Mouse (Mus musculus) v-Abl transformed pro-B cells (cell line): ENCODE results near the gene Lce3f.

Source experiments
- in situ Hi-C, 2 experiments: fragments of 400-800 bp; cut with MboI; formaldehyde crosslinking; loops; one replicate each; pipeline ENCODE4 v1.15.1; 2025; ENCODE audit not compliant: unreplicated experiment in 2 of 2

Gene Lce3f

GRCm38 (mm10) chr3:92991926-92992325, at the start of gene Lce3f:
Lce3f (plus strand) TSS chr3:92992226.
- in situ Hi-C loops, result no loop called here

- in situ Hi-C loops, result no loop called here
Measured at GRCm38 (mm10) chr3:92944186-92944585, 47.8 kb upstream of the Lce3f start, which contains the start of gene Lce3c. Lce3c (plus strand) TSS chr3:92944486.

GRCm38 (mm10) chr3:92957090-92957489, 34.9 kb upstream of the Lce3f start, which contains the start of gene Lce3d:
Lce3d (plus strand) TSS chr3:92957390.
- in situ Hi-C loops, result no loop called here

- in situ Hi-C loops, result no loop called here
Measured at GRCm38 (mm10) chr3:92966761-92967160, 25.3 kb upstream of the Lce3f start, which contains the start of gene Lce3e. Lce3e (plus strand) TSS chr3:92967061.

GRCm38 (mm10) chr3:92978484-92978883, 13.5 kb upstream of the Lce3f start:
- in situ Hi-C loops, result no loop called here

- in situ Hi-C loops, result no loop called here
Measured at GRCm38 (mm10) chr3:92998691-92999090, 6.7 kb downstream of the Lce3f start.

GRCm38 (mm10) chr3:93000621-93001020, 8.6 kb downstream of the Lce3f start:
- in situ Hi-C loops, result no loop called here

GRCm38 (mm10) chr3:93002843-93003242, 10.8 kb downstream of the Lce3f start:
- in situ Hi-C loops, result no loop called here

- in situ Hi-C loops, result no loop called here
Measured at GRCm38 (mm10) chr3:93014378-93014801, 22.4 kb downstream of the Lce3f start.

- in situ Hi-C loops, result no loop called here
Measured at GRCm38 (mm10) chr3:93014871-93015270, 22.8 kb downstream of the Lce3f start.

GRCm38 (mm10) chr3:93015460-93016104, 23.6 kb downstream of the Lce3f start, which contains the start of gene Crct1:
Crct1 (minus strand) TSS chr3:93015687.
- in situ Hi-C loops, result no loop called here

- in situ Hi-C loops, result no loop called here
Measured at GRCm38 (mm10) chr3:93018960-93019359, 26.9 kb downstream of the Lce3f start, which contains the start of gene Lce1m. Lce1m (minus strand) TSS chr3:93019060.

GRCm38 (mm10) chr3:93021171-93021570, 29.1 kb downstream of the Lce3f start:
- in situ Hi-C loops, result no loop called here

- in situ Hi-C loops, result no loop called here
Measured at GRCm38 (mm10) chr3:93023411-93024184, 31.6 kb downstream of the Lce3f start.

GRCm38 (mm10) chr3:93025486-93025885, 33.5 kb downstream of the Lce3f start:
- in situ Hi-C loops, result no loop called here

GRCm38 (mm10) chr3:93031450-93031849, 39.4 kb downstream of the Lce3f start:
- in situ Hi-C loops, result no loop called here
